Mouse (Mus musculus) left cerebral cortex, adult 2 months (tissue): ENCODE measurements around the gene Ibsp. TPM values are rescaled to one million over a fixed set of nuclear protein-coding genes. Genes with fewer than 3 reads are reported as not detected.

Experiments used
- DNase-seq, 2 experiments: peaks; one replicate each; pipeline ENCODE4 v3.0.0; 2021 to 2022; ENCODE audit warnings: low spot score in 2 of 2, mixed read lengths in 1 of 2; ENCODE audit errors: extremely low spot score in 1 of 2
- H3K27ac ChIP-seq: fragments of 200-600 bp; 2 replicates; pipeline ENCODE4 v1.8.1; 2022
- H3K4me3 ChIP-seq: fragments of 200-600 bp; 2 replicates; pipeline ENCODE4 v1.8.1; 2022
- CTCF ChIP-seq: fragments of 200-600 bp; IDR thresholded peaks from 2 replicates; pipeline ENCODE4 v1.8.1; 2022; ENCODE audit warnings: antibody characterized with exemption, mild to moderate bottlenecking, moderate library complexity
- intact Hi-C: fragments of 180-260 bp; cut with DNase I; formaldehyde crosslinking; loops from one replicate; pipeline ENCODE4 v1.15.1; 2025
- long read RNA-seq, 2 experiments: library from polyadenylated mRNA; stranded (forward); transcript quantifications; one replicate each; pipeline ENCODE4 v2.0.0; 2021; ENCODE audit warnings: borderline mapping rate in 2 of 2
- total RNA-seq, 2 experiments: library from RNA; stranded (reverse); gene quantifications; 2 replicates each; pipeline ENCODE4 v1.2.3; 2021

Gene Ibsp
- under 1 TPM; 0.23 to 0.37 TPM for total RNA-seq
- long read RNA-seq, experiment 1: 0 reads
- long read RNA-seq, experiment 2: 0 reads

- no peak for TF ChIP-seq CTCF
- no peak for DNase-seq
- Histone ChIP-seq H3K4me3 (no peak within 1 kb of the TSS), H3K27ac (no peak within 1 kb of the TSS)
- intact Hi-C loops: no loop called here
Observed at GRCm38 (mm10) chr5:104298994-104299393, at the start of gene Ibsp. Gene Ibsp, plus strand, starts transcription at chr5:104299171.

GRCm38 (mm10) chr5:104251811-104252210, 47.2 kb upstream of the Ibsp start:
- intact Hi-C loops: no loop called here
- no peak for TF ChIP-seq CTCF
- H3K4me3 ChIP-seq: no peak overlapping the region
- no peak overlapping the region for H3K27ac ChIP-seq
- DNase-seq: no peak

GRCm38 (mm10) chr5:104256585-104256984, 42.4 kb upstream of the Ibsp start:
- DNase-seq: no peak
- Histone ChIP-seq H3K4me3 (no peak overlapping the region), H3K27ac (no peak overlapping the region)
- intact Hi-C loops: no loop called here
- no peak for TF ChIP-seq CTCF

GRCm38 (mm10) chr5:104261908-104262461, 37.0 kb upstream of the Ibsp start:
- TF ChIP-seq CTCF: no peak
- Histone ChIP-seq H3K27ac (no peak overlapping the region), H3K4me3 (no peak overlapping the region)
- intact Hi-C loops: no loop called here
- DNase-seq: no peak

- intact Hi-C loops: no loop called here
- DNase-seq: no peak
- no peak for TF ChIP-seq CTCF
- Histone ChIP-seq H3K4me3 (no peak overlapping the region), H3K27ac (no peak overlapping the region)
Observed at GRCm38 (mm10) chr5:104263014-104263776, 35.8 kb upstream of the Ibsp start.

- no peak overlapping the region for H3K4me3 ChIP-seq
- intact Hi-C loops: no loop called here
- H3K27ac ChIP-seq: no peak overlapping the region
- no peak for TF ChIP-seq CTCF
- DNase-seq: no peak
Observed at GRCm38 (mm10) chr5:104294201-104294600, 4.8 kb upstream of the Ibsp start.

GRCm38 (mm10) chr5:104314073-104314472, 15.1 kb downstream of the Ibsp start:
- Histone ChIP-seq H3K27ac (no peak overlapping the region), H3K4me3 (no peak overlapping the region)
- intact Hi-C loops: no loop called here
- DNase-seq: no peak
- TF ChIP-seq CTCF: no peak

GRCm38 (mm10) chr5:104325029-104325428, 26.1 kb downstream of the Ibsp start, which contains the start of gene Mepe:
Gene Mepe, plus strand, starts transcription at chr5:104325329.
- intact Hi-C loops: no loop called here
- no peak for TF ChIP-seq CTCF
- no peak within 1 kb of the TSS for H3K27ac ChIP-seq
- no peak within 1 kb of the TSS for H3K4me3 ChIP-seq
- DNase-seq: no peak

GRCm38 (mm10) chr5:104326884-104327283, 27.9 kb downstream of the Ibsp start:
- intact Hi-C loops: no loop called here
- no peak for DNase-seq
- Histone ChIP-seq H3K4me3 (no peak overlapping the region), H3K27ac (no peak overlapping the region)
- TF ChIP-seq CTCF: no peak

- Histone ChIP-seq H3K4me3 (no peak overlapping the region), H3K27ac (no peak overlapping the region)
- intact Hi-C loops: no loop called here
- no peak for DNase-seq
- no peak for TF ChIP-seq CTCF
Observed at GRCm38 (mm10) chr5:104327389-104327788, 28.4 kb downstream of the Ibsp start.

GRCm38 (mm10) chr5:104327876-104328275, 28.9 kb downstream of the Ibsp start:
- intact Hi-C loops: no loop called here
- Histone ChIP-seq H3K4me3 (no peak overlapping the region), H3K27ac (no peak overlapping the region)
- DNase-seq: no peak
- TF ChIP-seq CTCF: no peak

GRCm38 (mm10) chr5:104328317-104328850, 29.4 kb downstream of the Ibsp start:
- Histone ChIP-seq H3K4me3 (no peak overlapping the region), H3K27ac (no peak overlapping the region)
- DNase-seq: no peak
- TF ChIP-seq CTCF: no peak
- intact Hi-C loops: no loop called here
